Mouse (Mus musculus) liver, embryonic 12.5 days (tissue): ENCODE results near the gene Eif4g1. TPM values are rescaled to one million over a fixed set of nuclear protein-coding genes. Genes with fewer than 3 reads are reported as not detected.
A peak's percentile ranks its signal among the peaks of the same experiment; 100 is the strongest.

Source experiments
- ATAC-seq: fragments of 200-750 bp; cut with Nextera tagmentation; 2 replicates; pipeline ENCODE4 v1.8.0; 2017; ENCODE audit warnings: moderate number of reproducible peaks, mild to moderate bottlenecking, moderate library complexity
- H3K27ac ChIP-seq: fragments of 300-500 bp; sonication (generic); 2 replicates; pipeline ENCODE4 v1.5.1; 2016; ENCODE audit warnings: mild to moderate bottlenecking
- H3K27me3 ChIP-seq: fragments of 300-500 bp; sonication (generic); replicated peaks from 2 replicates; pipeline ENCODE4 v1.6.1; 2016; ENCODE audit warnings: mild to moderate bottlenecking, moderate library complexity
- H3K36me3 ChIP-seq: fragments of 300-500 bp; sonication (generic); 2 replicates; pipeline ENCODE4 v1.6.1; 2016; ENCODE audit warnings: mild to moderate bottlenecking, moderate library complexity
- H3K4me1 ChIP-seq: fragments of 300-500 bp; sonication (generic); 2 replicates; pipeline ENCODE4 v1.6.1; 2016
- H3K4me2 ChIP-seq: fragments of 300-500 bp; sonication (generic); 2 replicates; pipeline ENCODE4 v1.6.1; 2016; ENCODE audit warnings: mild to moderate bottlenecking, moderate library complexity
- H3K4me3 ChIP-seq: fragments of 300-500 bp; sonication (generic); 2 replicates; pipeline ENCODE4 v1.5.1; 2016; ENCODE audit warnings: mild to moderate bottlenecking, moderate library complexity
- H3K9ac ChIP-seq: fragments of 300-500 bp; sonication (generic); 2 replicates; pipeline ENCODE4 v1.6.1; 2016; ENCODE audit warnings: mild to moderate bottlenecking, moderate library complexity
- H3K9me3 ChIP-seq: fragments of 300-500 bp; sonication (generic); replicated peaks from 2 replicates; pipeline ENCODE4 v1.6.1; 2016; ENCODE audit warnings: mild to moderate bottlenecking, moderate library complexity
- WGBS: fragments of 180-500 bp; shearing (Covaris S2); methylation state at CpG from one replicate; pipeline ENCODE4 v1.1.7; 2016; ENCODE audit not compliant: insufficient replicate concordance; 5-methylcytosine and 5-hydroxymethylcytosine counted together
- polyA plus RNA-seq: library from polyadenylated mRNA; unstranded; fragments of >200 nt; fragmentation: Nextera tagmentation; extraction: Ambion mirVana; gene quantifications from 2 replicates; pipeline ENCODE4 v1.2.1, GENCODE M21; 2016

Gene Eif4g1
- polyA plus RNA-seq, 1 experiment from 2014 or later, result 180 TPM

DNA sequence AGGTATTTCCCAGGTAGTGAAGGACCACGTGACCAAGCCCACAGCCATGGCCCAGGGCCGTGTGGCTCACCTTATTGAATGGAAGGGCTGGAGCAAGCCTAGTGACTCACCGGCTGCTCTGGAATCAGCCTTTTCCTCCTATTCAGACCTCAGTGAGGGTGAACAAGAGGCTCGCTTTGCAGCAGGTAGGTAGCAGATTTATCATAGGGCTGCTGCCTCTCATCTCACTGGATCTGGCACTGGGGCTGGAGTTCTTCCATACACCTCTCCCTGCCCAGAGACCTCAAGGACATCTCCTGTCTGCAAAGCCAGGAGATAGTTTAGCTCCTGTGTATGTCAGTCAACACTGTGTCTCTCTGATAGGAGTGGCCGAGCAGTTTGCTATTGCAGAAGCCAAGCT is 31.2 kb downstream of the Eif4g1 start:
- 65% methylated on average over 5 of the region's 5 CpGs for WGBS
- H3K4me2 ChIP-seq, result no peak overlapping the region
- peaks cover 51% of the 10 kb centered on the region for H3K4me1 ChIP-seq
- H3K9ac ChIP-seq, result no peak overlapping the region
- peaks cover 4% of the 10 kb centered on the region; the same call in 1 of the 2 replicates for H3K36me3 ChIP-seq
- peaks cover 58% of the 10 kb centered on the region for H3K27me3 ChIP-seq
- H3K9me3 ChIP-seq, result no peaks in the 10 kb centered on the region
- no peak overlapping the region for H3K27ac ChIP-seq
- no peak for ATAC-seq
- no peak overlapping the region for H3K4me3 ChIP-seq

DNA sequence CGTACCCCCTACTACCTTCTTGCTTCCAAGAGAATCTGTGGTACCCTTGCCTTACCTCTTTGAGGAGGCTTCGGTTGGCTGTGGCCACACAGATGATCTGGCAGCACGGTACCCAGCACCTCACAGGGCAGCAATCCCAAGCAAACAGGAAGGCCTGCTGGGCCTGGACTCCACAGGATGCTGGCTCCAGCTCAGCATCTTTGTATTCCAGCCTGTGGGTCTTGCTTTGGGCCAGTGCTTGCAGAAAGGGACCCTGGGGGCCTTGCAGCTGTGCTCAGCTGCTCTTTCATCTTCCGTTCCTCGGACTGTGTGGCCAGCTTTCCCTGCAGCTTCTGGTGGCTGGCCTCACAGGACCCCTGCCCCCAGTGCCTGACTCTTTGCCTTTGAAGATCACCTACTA is 31.9 kb downstream of the Eif4g1 start:
- Histone ChIP-seq H3K4me3 (no peak overlapping the region), H3K27ac (no peak overlapping the region), H3K9me3 (no peaks in the 10 kb centered on the region), H3K4me2 (no peak overlapping the region), H3K9ac (no peak overlapping the region), H3K4me1 (peaks cover 53% of the 10 kb centered on the region), H3K27me3 (peaks cover 50% of the 10 kb centered on the region), H3K36me3 (peaks cover 4% of the 10 kb centered on the region; the same call in 1 of the 2 replicates)
- 70% methylated on average over 5 of the region's 5 CpGs for WGBS
- ATAC-seq, result no peak

- H3K27ac ChIP-seq, result peak overlapping the region; percentile 94
- no peak overlapping the region; the same call in 1 of the 2 replicates for H3K9ac ChIP-seq
- H3K27me3 ChIP-seq, result peaks cover 37% of the 10 kb centered on the region
- no peak for ATAC-seq
- peaks cover 53% of the 10 kb centered on the region for H3K4me1 ChIP-seq
- WGBS, result 77% methylated on average over 7 of the region's 7 CpGs
- H3K4me3 ChIP-seq, result no peak overlapping the region
- peaks cover 17% of the 10 kb centered on the region for H3K36me3 ChIP-seq
- H3K4me2 ChIP-seq, result no peak overlapping the region
- no peaks in the 10 kb centered on the region for H3K9me3 ChIP-seq
Measured at GRCm38 (mm10) chr16:20701316-20701715, 33.2 kb downstream of the Eif4g1 start.

DNA sequence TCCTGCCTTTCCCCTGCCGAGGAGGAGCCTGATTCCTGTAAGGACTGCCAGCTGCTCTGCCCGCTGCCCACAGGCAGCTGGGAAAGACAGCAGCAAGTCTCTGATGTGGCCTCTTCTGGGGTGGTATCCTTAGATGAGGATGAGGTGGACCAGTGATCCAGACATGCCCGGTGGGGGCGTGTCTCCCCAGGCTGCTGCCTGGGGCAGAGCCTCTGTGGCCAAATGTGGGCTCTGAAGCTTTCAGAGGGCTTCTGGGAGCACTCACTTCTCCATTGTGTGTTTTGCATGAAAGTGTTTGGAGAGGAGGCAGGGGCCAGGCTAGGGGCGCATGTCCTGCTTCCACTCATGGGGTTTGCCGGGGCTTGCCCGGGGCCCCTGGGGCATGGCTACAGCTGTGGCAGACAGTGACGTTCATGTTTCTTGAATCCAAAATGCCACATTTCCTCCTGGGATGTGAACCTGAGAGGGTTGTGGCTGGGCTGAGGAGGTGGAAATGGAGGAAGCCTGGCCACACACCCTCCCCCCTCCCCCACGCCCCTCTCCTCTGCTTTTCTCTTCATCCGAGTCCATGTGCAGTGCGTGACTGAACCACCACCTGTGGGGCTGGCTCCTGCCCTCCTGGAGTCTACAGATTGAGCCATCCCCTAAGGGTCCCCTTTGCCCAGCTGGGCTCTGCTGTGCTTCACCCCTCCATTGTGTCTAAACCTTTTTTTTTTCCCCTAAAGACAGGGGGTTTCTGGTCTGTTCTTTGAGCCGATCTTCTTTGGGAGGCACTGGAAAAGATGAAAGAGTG is 33.8 kb downstream of the Eif4g1 start:
- Histone ChIP-seq H3K27me3 (peaks cover 31% of the 10 kb centered on the region), H3K4me2 (peak overlapping the region; percentile 65), H3K9me3 (no peaks in the 10 kb centered on the region), H3K36me3 (peaks cover 21% of the 10 kb centered on the region), H3K9ac (peak overlapping the region; percentile 52), H3K4me1 (peaks cover 58% of the 10 kb centered on the region), H3K4me3 (peak overlapping the region; percentile 29; the same call in 1 of the 2 replicates), H3K27ac (peak overlapping the region; percentile 94)
- 46% methylated on average over 12 of the region's 12 CpGs for WGBS
- ATAC-seq, result no peak

DNA sequence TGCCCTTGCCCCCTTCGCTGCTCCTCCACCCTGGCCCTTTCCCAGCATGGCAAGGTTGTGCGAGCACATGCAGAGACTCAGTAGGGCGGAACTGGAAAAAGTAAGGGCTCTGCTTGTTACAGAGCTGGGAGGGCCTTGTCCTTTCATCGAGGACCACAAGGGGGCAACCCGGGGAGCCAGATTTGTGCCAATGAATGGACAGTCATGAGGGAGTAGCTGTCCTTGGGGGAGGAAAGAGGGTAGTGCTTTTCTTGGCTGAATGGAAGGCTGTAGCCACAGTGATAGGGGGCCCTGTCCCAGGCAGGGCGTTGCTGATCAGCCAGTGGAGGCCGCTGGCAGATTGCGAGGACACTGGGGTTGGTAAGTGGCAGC is 34.4 kb downstream of the Eif4g1 start:
- peak overlapping the region; percentile 94 for H3K27ac ChIP-seq
- peak; percentile 83 for ATAC-seq
- H3K36me3 ChIP-seq, result peaks cover 27% of the 10 kb centered on the region
- peak overlapping the region; percentile 29; the same call in 1 of the 2 replicates for H3K4me3 ChIP-seq
- H3K27me3 ChIP-seq, result peaks cover 25% of the 10 kb centered on the region
- H3K4me1 ChIP-seq, result peaks cover 64% of the 10 kb centered on the region
- peak overlapping the region; percentile 65 for H3K4me2 ChIP-seq
- H3K9ac ChIP-seq, result peak overlapping the region; percentile 52
- H3K9me3 ChIP-seq, result no peaks in the 10 kb centered on the region
- WGBS, result 6% methylated on average over 8 of the region's 8 CpGs

GRCm38 (mm10) chr16:20703071-20703470 is 35.0 kb downstream of the Eif4g1 start:
- H3K9ac ChIP-seq, result peak overlapping the region; percentile 67
- peak overlapping the region; percentile 94 for H3K27ac ChIP-seq
- no peaks in the 10 kb centered on the region for H3K9me3 ChIP-seq
- peaks cover 22% of the 10 kb centered on the region for H3K27me3 ChIP-seq
- H3K4me3 ChIP-seq, result peak overlapping the region; percentile 29
- peaks cover 33% of the 10 kb centered on the region for H3K36me3 ChIP-seq
- ATAC-seq, result no peak
- peak overlapping the region; percentile 65 for H3K4me2 ChIP-seq
- peaks cover 70% of the 10 kb centered on the region for H3K4me1 ChIP-seq
- WGBS, result 79% methylated on average over 10 of the region's 10 CpGs

DNA sequence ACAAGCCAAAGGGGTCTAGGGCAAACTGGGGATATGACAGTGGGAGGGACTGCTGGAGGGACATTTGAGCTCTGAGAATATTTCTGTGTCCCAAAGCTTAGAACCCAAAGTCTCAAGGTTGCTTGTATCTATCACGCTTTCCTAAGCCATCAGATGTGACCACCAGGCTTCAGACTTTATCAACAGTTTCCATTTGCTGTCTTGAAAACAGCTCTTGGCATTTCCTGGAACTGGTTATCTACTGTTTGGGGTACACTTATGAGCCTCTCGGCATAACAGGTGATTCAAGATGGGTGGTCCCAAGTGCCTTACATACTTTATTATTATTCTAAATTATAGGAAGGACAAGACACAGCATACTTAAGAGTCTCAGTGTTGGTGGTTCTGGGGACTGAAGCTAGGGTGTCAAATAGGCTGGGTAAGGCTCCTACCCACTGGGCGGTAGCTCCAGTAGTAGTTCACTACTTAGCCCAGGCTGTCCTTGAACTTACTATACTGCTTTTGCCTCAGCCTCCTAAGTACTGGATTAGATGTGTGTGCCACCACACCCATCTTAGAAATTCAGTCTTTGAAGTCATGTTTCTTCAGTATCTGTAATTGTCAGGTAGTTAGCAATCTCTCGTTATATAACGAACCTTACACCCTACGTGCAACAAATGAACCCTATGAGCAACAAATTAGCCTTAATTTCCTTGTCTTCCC is 35.7 kb downstream of the Eif4g1 start:
- Histone ChIP-seq H3K4me1 (peaks cover 74% of the 10 kb centered on the region), H3K36me3 (peaks cover 40% of the 10 kb centered on the region), H3K27ac (peak overlapping the region; percentile 94), H3K4me2 (peak overlapping the region; percentile 65), H3K9ac (peak overlapping the region; percentile 67), H3K4me3 (peak overlapping the region; percentile 29), H3K27me3 (peaks cover 14% of the 10 kb centered on the region), H3K9me3 (no peaks in the 10 kb centered on the region)
- ATAC-seq, result peak; percentile 79
- 36% methylated on average over 6 of the region's 6 CpGs for WGBS

DNA sequence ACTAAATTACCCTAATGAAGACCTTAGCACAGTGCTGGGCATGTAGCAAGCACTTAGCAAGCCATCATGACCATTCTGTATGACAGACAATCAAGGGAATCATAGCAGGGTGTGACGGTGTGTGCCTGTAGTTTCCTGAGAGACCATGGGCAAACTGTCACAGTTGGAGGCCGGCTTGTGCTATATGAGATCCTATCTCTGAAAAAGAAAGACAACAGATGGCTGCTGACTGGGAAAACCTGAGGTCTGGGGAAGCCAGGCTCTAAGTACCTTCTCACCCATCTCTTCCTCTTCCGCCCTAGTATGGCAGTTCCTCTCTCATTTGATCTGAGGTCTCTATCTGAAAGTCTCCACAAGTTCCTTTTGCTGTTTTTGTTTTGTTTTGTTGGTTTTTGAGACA is 37.7 kb downstream of the Eif4g1 start:
- Histone ChIP-seq H3K27me3 (no peaks in the 10 kb centered on the region), H3K4me2 (no peak overlapping the region), H3K9me3 (no peaks in the 10 kb centered on the region), H3K4me3 (no peak overlapping the region), H3K4me1 (peaks cover 93% of the 10 kb centered on the region), H3K9ac (peak overlapping the region; percentile 61; the same call in 1 of the 2 replicates), H3K36me3 (peaks cover 60% of the 10 kb centered on the region), H3K27ac (peak overlapping the region; percentile 94)
- 39% methylated on average over 3 of the region's 3 CpGs for WGBS
- ATAC-seq, result no peak

- Histone ChIP-seq H3K4me2 (peak overlapping the region; percentile 51), H3K9ac (peak overlapping the region; percentile 61), H3K27me3 (no peaks in the 10 kb centered on the region), H3K9me3 (no peaks in the 10 kb centered on the region), H3K4me3 (no peak overlapping the region), H3K4me1 (peaks cover 97% of the 10 kb centered on the region), H3K27ac (peak overlapping the region; percentile 94), H3K36me3 (peaks cover 67% of the 10 kb centered on the region)
- 73% methylated on average over 2 of the region's 2 CpGs for WGBS
- peak; percentile 48 for ATAC-seq
Measured at GRCm38 (mm10) chr16:20706407-20707055, 38.4 kb downstream of the Eif4g1 start.

GRCm38 (mm10) chr16:20708220-20708938 is 40.3 kb downstream of the Eif4g1 start:
- Histone ChIP-seq H3K9me3 (no peaks in the 10 kb centered on the region), H3K4me2 (no peak overlapping the region), H3K4me1 (peaks cover 97% of the 10 kb centered on the region), H3K4me3 (no peak overlapping the region), H3K27me3 (no peaks in the 10 kb centered on the region), H3K9ac (no peak overlapping the region), H3K36me3 (peaks cover 80% of the 10 kb centered on the region), H3K27ac (peak overlapping the region; percentile 94; the same call in 1 of the 2 replicates)
- no peak for ATAC-seq
- 85% methylated on average over 21 of the region's 21 CpGs for WGBS

DNA sequence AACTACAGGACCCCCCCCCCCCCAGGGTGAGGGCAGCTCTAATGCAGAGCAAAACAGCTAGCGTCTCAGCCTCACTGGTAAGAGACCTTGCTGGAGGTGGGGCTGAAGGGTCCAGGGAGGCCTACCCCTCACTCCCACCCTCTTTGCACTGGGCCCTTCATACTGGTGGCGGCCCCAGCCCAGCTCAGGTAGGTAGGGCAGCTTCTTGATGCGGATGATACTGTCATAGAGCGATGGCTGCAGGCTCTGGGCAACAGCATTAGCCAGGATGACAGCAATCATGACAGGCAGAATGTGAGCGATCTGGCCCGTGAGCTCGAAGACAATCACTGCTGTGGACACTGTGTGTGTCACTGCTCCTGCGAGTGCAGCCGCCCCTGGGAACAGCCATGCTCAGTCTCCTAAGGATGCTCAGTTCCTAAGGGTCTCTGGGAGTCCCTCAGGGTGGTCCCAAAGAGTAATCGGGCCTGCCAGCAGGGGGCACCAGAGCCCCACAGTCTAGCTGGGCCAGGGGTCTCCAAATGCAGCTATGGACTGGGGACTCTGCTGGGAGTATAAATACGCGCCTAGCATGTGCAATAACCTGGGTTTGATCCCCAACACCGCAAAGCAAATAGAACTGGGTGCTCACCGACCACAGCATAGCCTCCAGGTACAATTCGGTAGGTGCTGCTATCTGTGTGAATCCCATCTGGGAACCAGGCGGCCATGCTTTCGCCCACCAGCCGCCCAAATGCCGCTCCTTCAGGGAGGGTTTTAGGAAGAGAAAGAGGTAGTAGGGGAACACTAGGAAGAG is 41.0 kb downstream of the Eif4g1 start:
- Histone ChIP-seq H3K27me3 (no peaks in the 10 kb centered on the region), H3K9ac (no peak overlapping the region), H3K4me2 (no peak overlapping the region), H3K36me3 (peaks cover 84% of the 10 kb centered on the region), H3K4me1 (peaks cover 97% of the 10 kb centered on the region), H3K9me3 (no peaks in the 10 kb centered on the region), H3K27ac (no peak overlapping the region; the same call in 1 of the 2 replicates), H3K4me3 (no peak overlapping the region)
- WGBS, result 71% methylated on average over 19 of the region's 19 CpGs
- ATAC-seq, result no peak
